Mouse (Mus musculus) liver, embryonic 11.5 days (tissue): ENCODE results near the gene Gpr50. TPM values are rescaled to one million over a fixed set of nuclear protein-coding genes. Genes with fewer than 3 reads are reported as not detected.
A peak's percentile ranks its signal among the peaks of the same experiment; 100 is the strongest.

Experiments used
- ATAC-seq: fragments of 200-750 bp; cut with Nextera tagmentation; replicated peaks from 2 replicates; pipeline ENCODE4 v1.8.0; 2017; ENCODE audit warnings: moderate number of reproducible peaks, mild to moderate bottlenecking, moderate TSS enrichment, moderate library complexity; ENCODE audit not compliant: low FRiP score
- DNase-seq: peaks from one replicate; pipeline ENCODE4 v3.0.0-alpha.2; 2017; ENCODE audit warnings: low spot score
- H3K27ac ChIP-seq: fragments of 300-500 bp; sonication (generic); 2 replicates; pipeline ENCODE4 v1.5.1; 2014; ENCODE audit warnings: mild to moderate bottlenecking, low read depth, low read length, control low read depth
- H3K27me3 ChIP-seq: fragments of 300-500 bp; sonication (generic); replicated peaks from 2 replicates; pipeline ENCODE4 v1.6.1; 2014; ENCODE audit warnings: low read length, mixed read lengths; ENCODE audit not compliant: control insufficient read depth, insufficient read depth
- H3K36me3 ChIP-seq: fragments of 300-500 bp; sonication (generic); 2 replicates; pipeline ENCODE4 v1.6.1; 2014; ENCODE audit warnings: mild to moderate bottlenecking, low read length, moderate library complexity, mixed read lengths; ENCODE audit not compliant: control insufficient read depth, insufficient read depth
- H3K4me1 ChIP-seq: fragments of 300-500 bp; sonication (generic); replicated peaks from 2 replicates; pipeline ENCODE4 v1.6.1; 2014; ENCODE audit warnings: low read length, mixed read lengths; ENCODE audit not compliant: control insufficient read depth, insufficient read depth
- H3K4me2 ChIP-seq: fragments of 300-500 bp; sonication (generic); 2 replicates; pipeline ENCODE4 v1.6.1; 2014; ENCODE audit warnings: mild to moderate bottlenecking, control low read depth, moderate library complexity
- H3K4me3 ChIP-seq: fragments of 300-500 bp; sonication (generic); 2 replicates; pipeline ENCODE4 v1.5.1; 2014; ENCODE audit warnings: low read depth, low read length, control low read depth
- H3K9ac ChIP-seq: fragments of 300-500 bp; sonication (generic); 2 replicates; pipeline ENCODE4 v1.6.1; 2014; ENCODE audit warnings: low read depth, low read length, control low read depth
- H3K9me3 ChIP-seq: fragments of 300-500 bp; sonication (generic); 2 replicates; pipeline ENCODE4 v1.6.1; 2016; ENCODE audit warnings: low read length, inconsistent platforms, mixed read lengths; ENCODE audit not compliant: control insufficient read depth
- WGBS: fragments of 180-500 bp; shearing (Covaris S2); extraction: QIAGEN DNeasy Blood & Tissue Kit; methylation state at CpG from one replicate; pipeline ENCODE4 v1.1.7; 2014; 5-methylcytosine and 5-hydroxymethylcytosine counted together
- polyA plus RNA-seq: library from polyadenylated mRNA; unstranded; fragments of >200 nt; fragmentation: Nextera tagmentation; extraction: Ambion mirVana; gene quantifications from 2 replicates; pipeline ENCODE4 v1.2.1, GENCODE M21; 2014

The Gpr50 gene
- 0.55 and 0.71 TPM in 2 replicates for polyA plus RNA-seq

GRCm38 (mm10) chrX:71663374-71663773 is at the start of gene Gpr50:
Gpr50 (plus strand) TSS chrX:71663667.
- peak within 1 kb of the TSS; percentile 36 for H3K4me3 ChIP-seq
- H3K9me3 ChIP-seq: peaks cover 5% of the 10 kb centered on the region
- no peaks in the 10 kb centered on the region for H3K4me1 ChIP-seq
- no peak within 1 kb of the TSS for H3K27ac ChIP-seq
- 28% methylated on average over 9 of the region's 9 CpGs for WGBS
- H3K36me3 ChIP-seq: no peaks in the 10 kb centered on the region
- peaks cover 82% of the 10 kb centered on the region for H3K27me3 ChIP-seq
- H3K4me2 ChIP-seq: peak within 1 kb of the TSS; percentile 55
- no peak within 1 kb of the TSS for H3K9ac ChIP-seq
- ATAC-seq: no peak
- no peak for DNase-seq

- Histone ChIP-seq H3K36me3 (no peaks in the 10 kb centered on the region), H3K4me2 (no peak overlapping the region), H3K9me3 (no peaks in the 10 kb centered on the region), H3K27me3 (no peaks in the 10 kb centered on the region; the same call in 1 of the 2 replicates), H3K27ac (no peak overlapping the region), H3K4me3 (no peak overlapping the region), H3K9ac (no peak overlapping the region), H3K4me1 (no peaks in the 10 kb centered on the region)
- DNase-seq (no peak), ATAC-seq (no peak)
- WGBS: 75% methylated on average over 1 of the region's 1 CpGs
These were observed 41.2 kb upstream of the Gpr50 start for GRCm38 (mm10) chrX:71622286-71622685.

GRCm38 (mm10) chrX:71623843-71624242 is 39.6 kb upstream of the Gpr50 start:
- H3K9me3 ChIP-seq: no peaks in the 10 kb centered on the region
- no peak overlapping the region for H3K4me2 ChIP-seq
- DNase-seq (no peak), ATAC-seq (no peak)
- H3K36me3 ChIP-seq: no peaks in the 10 kb centered on the region
- H3K9ac ChIP-seq: no peak overlapping the region
- no peaks in the 10 kb centered on the region for H3K4me1 ChIP-seq
- no peak overlapping the region for H3K4me3 ChIP-seq
- H3K27ac ChIP-seq: no peak overlapping the region
- no peaks in the 10 kb centered on the region; the same call in 1 of the 2 replicates for H3K27me3 ChIP-seq
- WGBS: 6% methylated on average over 1 of the region's 1 CpGs

- 11% methylated on average over 4 of the region's 4 CpGs for WGBS
- DNase-seq (no peak), ATAC-seq (no peak)
These were observed 35.2 kb upstream of the Gpr50 start for GRCm38 (mm10) chrX:71628306-71628705.

GRCm38 (mm10) chrX:71630709-71631108 is 32.8 kb upstream of the Gpr50 start:
- H3K9me3 ChIP-seq: no peaks in the 10 kb centered on the region
- H3K4me2 ChIP-seq: no peak overlapping the region
- H3K4me3 ChIP-seq: no peak overlapping the region
- ATAC-seq (no peak), DNase-seq (no peak)
- no peaks in the 10 kb centered on the region for H3K4me1 ChIP-seq
- H3K27me3 ChIP-seq: no peaks in the 10 kb centered on the region
- 81% methylated on average over 4 of the region's 4 CpGs for WGBS
- H3K9ac ChIP-seq: no peak overlapping the region
- H3K27ac ChIP-seq: no peak overlapping the region
- no peaks in the 10 kb centered on the region for H3K36me3 ChIP-seq

More at GRCm38 (mm10) chrX:71628306-71628705, 35.2 kb upstream of the Gpr50 start:
- Histone ChIP-seq H3K4me1 (no peaks in the 10 kb centered on the region), H3K27ac (no peak overlapping the region), H3K9ac (no peak overlapping the region), H3K9me3 (no peaks in the 10 kb centered on the region), H3K4me3 (no peak overlapping the region), H3K27me3 (no peaks in the 10 kb centered on the region; the same call in 1 of the 2 replicates), H3K4me2 (no peak overlapping the region), H3K36me3 (no peaks in the 10 kb centered on the region)

GRCm38 (mm10) chrX:71631130-71631529 is 32.3 kb upstream of the Gpr50 start:
- ATAC-seq (no peak), DNase-seq (no peak)
- Histone ChIP-seq H3K9ac (no peak overlapping the region), H3K4me3 (no peak overlapping the region), H3K36me3 (no peaks in the 10 kb centered on the region), H3K4me1 (no peaks in the 10 kb centered on the region), H3K4me2 (no peak overlapping the region), H3K27me3 (no peaks in the 10 kb centered on the region), H3K9me3 (no peaks in the 10 kb centered on the region), H3K27ac (no peak overlapping the region)
- WGBS: 36% methylated on average over 1 of the region's 1 CpGs

- under 1% methylated on average over 6 of the region's 6 CpGs for WGBS
- no peaks in the 10 kb centered on the region for H3K9me3 ChIP-seq
- ATAC-seq: no peak
These were observed 15.5 kb upstream of the Gpr50 start for GRCm38 (mm10) chrX:71647958-71648357.

GRCm38 (mm10) chrX:71648434-71648833 is 15.0 kb upstream of the Gpr50 start:
- WGBS: 0% methylated on average over 1 of the region's 1 CpGs
- ATAC-seq: no peak

More at GRCm38 (mm10) chrX:71647958-71648357, 15.5 kb upstream of the Gpr50 start:
- no peak overlapping the region for H3K27ac ChIP-seq
- no peaks in the 10 kb centered on the region for H3K27me3 ChIP-seq
- no peak overlapping the region for H3K4me3 ChIP-seq
- DNase-seq: no peak
- no peaks in the 10 kb centered on the region for H3K4me1 ChIP-seq
- H3K9ac ChIP-seq: no peak overlapping the region
- no peaks in the 10 kb centered on the region for H3K36me3 ChIP-seq
- H3K4me2 ChIP-seq: no peak overlapping the region

GRCm38 (mm10) chrX:71648848-71649454 is 14.5 kb upstream of the Gpr50 start:
- no peak overlapping the region for H3K27ac ChIP-seq
- H3K9ac ChIP-seq: no peak overlapping the region
- no peak overlapping the region for H3K4me2 ChIP-seq
- no peaks in the 10 kb centered on the region for H3K4me1 ChIP-seq
- no peak overlapping the region for H3K4me3 ChIP-seq
- H3K36me3 ChIP-seq: no peaks in the 10 kb centered on the region
- DNase-seq (no peak), ATAC-seq (no peak)
- H3K27me3 ChIP-seq: no peaks in the 10 kb centered on the region
- 34% methylated on average over 6 of the region's 6 CpGs for WGBS
- H3K9me3 ChIP-seq: no peaks in the 10 kb centered on the region

More at GRCm38 (mm10) chrX:71648434-71648833, 15.0 kb upstream of the Gpr50 start:
- DNase-seq: no peak
- Histone ChIP-seq H3K4me2 (no peak overlapping the region), H3K4me3 (no peak overlapping the region), H3K9me3 (no peaks in the 10 kb centered on the region), H3K4me1 (no peaks in the 10 kb centered on the region), H3K27me3 (no peaks in the 10 kb centered on the region), H3K36me3 (no peaks in the 10 kb centered on the region), H3K27ac (no peak overlapping the region), H3K9ac (no peak overlapping the region)
